Mouse (Mus musculus): Measurements from ENCODE around the gene Uap1l1.

GRCm38 (mm10) chr2:25384492-25384891 is 19.0 kb upstream of the Uap1l1 start:
- no peak for TF ChIP-seq CTCF (IDR thresholded peaks at IDR 0.05 in 2 of 3, conservative IDR thresholded peaks at IDR 0.05 in 1 of 3; ENCODE audit: control insufficient read depth in 1 of 3, insufficient read depth in 1 of 3, low read depth in 2 of 3, low read length in 3 of 3, poor library complexity in 1 of 3, severe bottlenecking in 1 of 3)
- TF ChIP-seq POLR2A (IDR thresholded peaks at IDR 0.05; ENCODE audit: control insufficient read depth in 1 of 2, insufficient read depth in 1 of 2, low read depth in 1 of 2, low read length in 2 of 2, poor library complexity in 1 of 2) = no peak
- no peak for TF ChIP-seq TBP (IDR thresholded peaks at IDR 0.05; ENCODE audit: low read depth, low read length)
- TF ChIP-seq MYC (IDR thresholded peaks at IDR 0.05; ENCODE audit: low read depth, low read length) = no peak
- no peak for TF ChIP-seq USF1 (IDR thresholded peaks at IDR 0.05; ENCODE audit: low read depth, low read length)
- no peak for TF ChIP-seq ZKSCAN1 (IDR thresholded peaks at IDR 0.05; ENCODE audit: low read depth, low read length)
- TF ChIP-seq HCFC1 (IDR thresholded peaks at IDR 0.05; ENCODE audit: low read depth, low read length) = no peak
- no peak for TF ChIP-seq MAX (IDR thresholded peaks at IDR 0.05; ENCODE audit: low read length)
- no peak for TF ChIP-seq ZNF384 (IDR thresholded peaks at IDR 0.05; ENCODE audit: low read depth, low read length)
- TF ChIP-seq TAL1 (IDR thresholded peaks at IDR 0.05; ENCODE audit: low read length) = no peak
- no peak for TF ChIP-seq JUND (IDR thresholded peaks at IDR 0.05; ENCODE audit: low read depth, low read length)
- TF ChIP-seq MEF2A (IDR thresholded peaks at IDR 0.05; ENCODE audit: extremely low read depth, insufficient replicate concordance, low read depth, low read length, poor library complexity, severe bottlenecking) = no peak
- no peak for TF ChIP-seq MAFK (IDR thresholded peaks at IDR 0.05; ENCODE audit: borderline replicate concordance, low read depth, low read length)

Measured in MEL (cell line).